Mouse (Mus musculus) cortical plate, adult 2 months (tissue): Measurements from ENCODE around the gene Ryr1.

Experiments used
- CTCF ChIP-seq: fragments of 200-500 bp; IDR thresholded peaks from 2 replicates; pipeline ENCODE4 v1.5.1; 2011; ENCODE audit warnings: mild to moderate bottlenecking, control low read depth, low read length; ENCODE audit not compliant: insufficient read depth; ENCODE audit errors: extremely low read depth
- POLR2A ChIP-seq: fragments of 200-500 bp; IDR thresholded peaks from 2 replicates; pipeline ENCODE4 v1.6.1; 2011; ENCODE audit warnings: mild to moderate bottlenecking, low read length, control low read depth; ENCODE audit not compliant: insufficient read depth; ENCODE audit errors: extremely low read depth

DNA sequence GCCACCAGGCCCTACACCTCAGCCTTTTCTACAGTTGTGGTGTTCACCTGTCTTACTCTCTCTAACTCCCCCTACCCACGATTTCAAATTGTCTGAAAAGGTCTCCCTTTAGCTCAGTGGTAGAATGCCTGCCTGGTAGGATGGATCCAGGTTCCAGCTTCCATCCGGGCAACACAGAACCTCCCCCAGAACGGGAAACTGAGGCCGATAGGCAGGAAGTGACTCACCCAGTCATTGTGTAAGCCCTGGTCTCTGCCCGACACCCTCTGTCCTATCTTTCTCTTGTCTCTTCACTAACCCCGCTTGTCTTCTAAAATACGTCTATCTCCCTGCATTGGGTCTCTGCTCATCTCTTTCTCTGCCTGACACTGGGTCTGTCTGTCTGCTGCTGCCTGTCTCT, 139.8 kb downstream of the Ryr1 start:
- no peak for TF ChIP-seq CTCF
- TF ChIP-seq POLR2A: no peak
